Mouse (Mus musculus): ENCODE measurements around the gene Gm35549. TPM values are rescaled to one million over a fixed set of nuclear protein-coding genes. Genes with fewer than 3 reads are reported as not detected.

The Gm35549 gene
- polyA plus RNA-seq, 1 experiment from 2014 or later = 0.62 TPM

GRCm38 (mm10) chr9:122845621-122846020 is 1.8 kb upstream of the Gm35549 start:
- no peak for ATAC-seq (ENCODE audit: low FRiP score)

GRCm38 (mm10) chr9:122837680-122838079 is 6.2 kb downstream of the Gm35549 start:
- DNase-seq (ENCODE audit: low spot score) (peak; percentile 40), ATAC-seq (ENCODE audit: low FRiP score) (no peak)
- no peaks in the 10 kb centered on the region for H3K9me3 ChIP-seq (ENCODE audit: control insufficient read depth, low read length)
- no peak overlapping the region for H3K27ac ChIP-seq (ENCODE audit: low read depth, low read length)
- H3K27me3 ChIP-seq (ENCODE audit: control insufficient read depth, insufficient read depth, low read length) = no peaks in the 10 kb centered on the region
- no peak overlapping the region for H3K9ac ChIP-seq (ENCODE audit: low read depth, low read length)
- H3K4me1 ChIP-seq (replicated peaks; ENCODE audit: control insufficient read depth, insufficient read depth, low read length) = no peaks in the 10 kb centered on the region
- H3K4me2 ChIP-seq (replicated peaks; ENCODE audit: low read depth, low read length) = no peak overlapping the region
- 23% methylated on average over 16 of the region's 16 CpGs for WGBS
- no peak overlapping the region for H3K4me3 ChIP-seq (ENCODE audit: low read depth, low read length)
- no peaks in the 10 kb centered on the region for H3K36me3 ChIP-seq (ENCODE audit: control insufficient read depth, insufficient read depth, low read length)

More at GRCm38 (mm10) chr9:122845621-122846020, 1.8 kb upstream of the Gm35549 start:
- Histone ChIP-seq H3K27me3 (ENCODE audit: control insufficient read depth, insufficient read depth, low read length) (no peaks in the 10 kb centered on the region), H3K27ac (ENCODE audit: low read depth, low read length) (no peak overlapping the region), H3K4me2 (replicated peaks; ENCODE audit: low read depth, low read length) (no peak overlapping the region), H3K4me3 (ENCODE audit: low read depth, low read length) (no peak overlapping the region), H3K4me1 (replicated peaks; ENCODE audit: control insufficient read depth, insufficient read depth, low read length) (no peaks in the 10 kb centered on the region), H3K9me3 (ENCODE audit: control insufficient read depth, low read length) (no peaks in the 10 kb centered on the region), H3K36me3 (ENCODE audit: control insufficient read depth, insufficient read depth, low read length) (peaks cover 3% of the 10 kb centered on the region; the same call in 1 of the 2 replicates), H3K9ac (ENCODE audit: low read depth, low read length) (no peak overlapping the region)
- WGBS = 86% methylated on average over 3 of the region's 3 CpGs
- DNase-seq (ENCODE audit: low spot score) = no peak

GRCm38 (mm10) chr9:122837216-122837615 is 6.6 kb downstream of the Gm35549 start:
- no peak overlapping the region for H3K4me3 ChIP-seq (ENCODE audit: low read depth, low read length)
- no peaks in the 10 kb centered on the region for H3K36me3 ChIP-seq (ENCODE audit: control insufficient read depth, insufficient read depth, low read length)
- no peaks in the 10 kb centered on the region for H3K4me1 ChIP-seq (replicated peaks; ENCODE audit: control insufficient read depth, insufficient read depth, low read length)
- ATAC-seq (ENCODE audit: low FRiP score) = no peak
- H3K4me2 ChIP-seq (replicated peaks; ENCODE audit: low read depth, low read length) = no peak overlapping the region
- no peaks in the 10 kb centered on the region for H3K27me3 ChIP-seq (ENCODE audit: control insufficient read depth, insufficient read depth, low read length)
- DNase-seq (ENCODE audit: low spot score) = no peak
- no peak overlapping the region for H3K27ac ChIP-seq (ENCODE audit: low read depth, low read length)
- H3K9me3 ChIP-seq (ENCODE audit: control insufficient read depth, low read length) = no peaks in the 10 kb centered on the region
- WGBS = 86% methylated on average over 4 of the region's 4 CpGs
- no peak overlapping the region for H3K9ac ChIP-seq (ENCODE audit: low read depth, low read length)

GRCm38 (mm10) chr9:122836790-122837189 is 7.0 kb downstream of the Gm35549 start:
- Histone ChIP-seq H3K27ac (ENCODE audit: low read depth, low read length) (no peak overlapping the region), H3K9ac (ENCODE audit: low read depth, low read length) (no peak overlapping the region), H3K4me2 (replicated peaks; ENCODE audit: low read depth, low read length) (no peak overlapping the region), H3K4me3 (ENCODE audit: low read depth, low read length) (no peak overlapping the region), H3K4me1 (replicated peaks; ENCODE audit: control insufficient read depth, insufficient read depth, low read length) (no peaks in the 10 kb centered on the region), H3K9me3 (ENCODE audit: control insufficient read depth, low read length) (no peaks in the 10 kb centered on the region), H3K36me3 (ENCODE audit: control insufficient read depth, insufficient read depth, low read length) (no peaks in the 10 kb centered on the region), H3K27me3 (ENCODE audit: control insufficient read depth, insufficient read depth, low read length) (no peaks in the 10 kb centered on the region)
- ATAC-seq (ENCODE audit: low FRiP score) = no peak
- 84% methylated on average over 6 of the region's 6 CpGs for WGBS
- no peak for DNase-seq (ENCODE audit: low spot score)

GRCm38 (mm10) chr9:122836126-122836525 is 7.7 kb downstream of the Gm35549 start:
- Histone ChIP-seq H3K9ac (ENCODE audit: low read depth, low read length) (no peak overlapping the region), H3K4me2 (replicated peaks; ENCODE audit: low read depth, low read length) (no peak overlapping the region), H3K4me3 (ENCODE audit: low read depth, low read length) (no peak overlapping the region), H3K27me3 (ENCODE audit: control insufficient read depth, insufficient read depth, low read length) (no peaks in the 10 kb centered on the region), H3K36me3 (ENCODE audit: control insufficient read depth, insufficient read depth, low read length) (no peaks in the 10 kb centered on the region), H3K4me1 (replicated peaks; ENCODE audit: control insufficient read depth, insufficient read depth, low read length) (no peaks in the 10 kb centered on the region), H3K9me3 (ENCODE audit: control insufficient read depth, low read length) (no peaks in the 10 kb centered on the region), H3K27ac (ENCODE audit: low read depth, low read length) (no peak overlapping the region)
- 86% methylated on average over 9 of the region's 9 CpGs for WGBS
- no peak for DNase-seq (ENCODE audit: low spot score)
- no peak for ATAC-seq (ENCODE audit: low FRiP score)

- Histone ChIP-seq H3K36me3 (ENCODE audit: control insufficient read depth, insufficient read depth, low read length) (0 out of 2 replicates have a peak, but pooled peaks cover 2% of the 10 kb centered on the region), H3K4me1 (replicated peaks; ENCODE audit: control insufficient read depth, insufficient read depth, low read length) (no peaks in the 10 kb centered on the region), H3K9me3 (ENCODE audit: control insufficient read depth, low read length) (no peaks in the 10 kb centered on the region), H3K4me3 (ENCODE audit: low read depth, low read length) (no peak overlapping the region), H3K4me2 (replicated peaks; ENCODE audit: low read depth, low read length) (no peak overlapping the region), H3K9ac (ENCODE audit: low read depth, low read length) (no peak overlapping the region), H3K27ac (ENCODE audit: low read depth, low read length) (no peak overlapping the region), H3K27me3 (ENCODE audit: control insufficient read depth, insufficient read depth, low read length) (no peaks in the 10 kb centered on the region)
- DNase-seq (ENCODE audit: low spot score) (no peak), ATAC-seq (ENCODE audit: low FRiP score) (no peak)
- WGBS = 76% methylated on average over 4 of the region's 4 CpGs
Observed at GRCm38 (mm10) chr9:122829826-122830380, 13.9 kb downstream of the Gm35549 start.

GRCm38 (mm10) chr9:122826743-122827142 is 17.1 kb downstream of the Gm35549 start:
- H3K4me3 ChIP-seq (ENCODE audit: low read depth, low read length) = no peak overlapping the region
- 92% methylated on average over 4 of the region's 4 CpGs for WGBS
- no peaks in the 10 kb centered on the region for H3K4me1 ChIP-seq (replicated peaks; ENCODE audit: control insufficient read depth, insufficient read depth, low read length)
- DNase-seq (ENCODE audit: low spot score) = no peak
- H3K9ac ChIP-seq (ENCODE audit: low read depth, low read length) = no peak overlapping the region
- no peak for ATAC-seq (ENCODE audit: low FRiP score)
- H3K36me3 ChIP-seq (ENCODE audit: control insufficient read depth, insufficient read depth, low read length) = 0 out of 2 replicates have a peak, but pooled peaks cover 5% of the 10 kb centered on the region
- no peaks in the 10 kb centered on the region for H3K27me3 ChIP-seq (ENCODE audit: control insufficient read depth, insufficient read depth, low read length)
- H3K4me2 ChIP-seq (replicated peaks; ENCODE audit: low read depth, low read length) = no peak overlapping the region
- H3K9me3 ChIP-seq (ENCODE audit: control insufficient read depth, low read length) = no peaks in the 10 kb centered on the region
- no peak overlapping the region for H3K27ac ChIP-seq (ENCODE audit: low read depth, low read length)

GRCm38 (mm10) chr9:122823374-122824017 is 20.3 kb downstream of the Gm35549 start:
- 0 out of 2 replicates have a peak, but pooled peaks cover 5% of the 10 kb centered on the region for H3K36me3 ChIP-seq (ENCODE audit: control insufficient read depth, insufficient read depth, low read length)
- H3K4me2 ChIP-seq (replicated peaks; ENCODE audit: low read depth, low read length) = no peak overlapping the region
- ATAC-seq (ENCODE audit: low FRiP score) (no peak), DNase-seq (ENCODE audit: low spot score) (no peak)
- no peaks in the 10 kb centered on the region for H3K9me3 ChIP-seq (ENCODE audit: control insufficient read depth, low read length)
- H3K27ac ChIP-seq (ENCODE audit: low read depth, low read length) = no peak overlapping the region
- H3K4me1 ChIP-seq (replicated peaks; ENCODE audit: control insufficient read depth, insufficient read depth, low read length) = no peaks in the 10 kb centered on the region
- no peak overlapping the region for H3K4me3 ChIP-seq (ENCODE audit: low read depth, low read length)
- no peaks in the 10 kb centered on the region for H3K27me3 ChIP-seq (ENCODE audit: control insufficient read depth, insufficient read depth, low read length)
- no peak overlapping the region for H3K9ac ChIP-seq (ENCODE audit: low read depth, low read length)
- 92% methylated on average over 5 of the region's 5 CpGs for WGBS

- Histone ChIP-seq H3K36me3 (ENCODE audit: control insufficient read depth, insufficient read depth, low read length) (no peaks in the 10 kb centered on the region), H3K27me3 (ENCODE audit: control insufficient read depth, insufficient read depth, low read length) (no peaks in the 10 kb centered on the region), H3K9ac (ENCODE audit: low read depth, low read length) (no peak overlapping the region), H3K4me1 (replicated peaks; ENCODE audit: control insufficient read depth, insufficient read depth, low read length) (no peaks in the 10 kb centered on the region), H3K4me2 (replicated peaks; ENCODE audit: low read depth, low read length) (no peak overlapping the region), H3K27ac (ENCODE audit: low read depth, low read length) (no peak overlapping the region), H3K4me3 (ENCODE audit: low read depth, low read length) (no peak overlapping the region), H3K9me3 (ENCODE audit: control insufficient read depth, low read length) (no peaks in the 10 kb centered on the region)
- ATAC-seq (ENCODE audit: low FRiP score) = no peak
- DNase-seq (ENCODE audit: low spot score) = no peak
- 88% methylated on average over 4 of the region's 4 CpGs for WGBS
Observed at GRCm38 (mm10) chr9:122815239-122815851, 28.5 kb downstream of the Gm35549 start.

All from hindbrain, embryonic 11.5 days (tissue).